Mouse (Mus musculus): ENCODE data around the gene Olfr331. TPM values are rescaled to one million over a fixed set of nuclear protein-coding genes. Genes with fewer than 3 reads are reported as not detected.

Olfr331 gene
- polyA plus RNA-seq, 1 experiment from 2014 or later: not detected

- no peak overlapping the region for H3K27ac ChIP-seq (ENCODE audit: low read depth, low read length)
- H3K9ac ChIP-seq (ENCODE audit: low read depth, low read length): no peak overlapping the region
- H3K4me1 ChIP-seq (ENCODE audit: control insufficient read depth, insufficient read depth, low read depth, low read length): no peaks in the 10 kb centered on the region
- 68% methylated on average over 4 of the region's 4 CpGs for WGBS
- no peaks in the 10 kb centered on the region for H3K9me3 ChIP-seq (ENCODE audit: control insufficient read depth, low read length)
- H3K4me3 ChIP-seq (ENCODE audit: low read length): no peak overlapping the region
- no peak for ATAC-seq
- no peak overlapping the region for H3K4me2 ChIP-seq (ENCODE audit: low read length)
- no peaks in the 10 kb centered on the region for H3K27me3 ChIP-seq (replicated peaks; ENCODE audit: control insufficient read depth, insufficient read depth, low read length)
- no peaks in the 10 kb centered on the region for H3K36me3 ChIP-seq (ENCODE audit: control insufficient read depth, insufficient read depth, low read length)
These were observed 48.8 kb downstream of the Olfr331 start for GRCm38 (mm10) chr11:58453592-58453991.

GRCm38 (mm10) chr11:58452759-58453158 lies 49.6 kb downstream of the Olfr331 start, which contains the start of gene Lypd9:
Gene Lypd9, minus strand, starts transcription at chr11:58452923.
- Histone ChIP-seq H3K27me3 (replicated peaks; ENCODE audit: control insufficient read depth, insufficient read depth, low read length) (no peaks in the 10 kb centered on the region), H3K36me3 (ENCODE audit: control insufficient read depth, insufficient read depth, low read length) (no peaks in the 10 kb centered on the region), H3K4me2 (ENCODE audit: low read length) (no peak within 1 kb of the TSS), H3K4me1 (ENCODE audit: control insufficient read depth, insufficient read depth, low read depth, low read length) (no peaks in the 10 kb centered on the region), H3K9me3 (ENCODE audit: control insufficient read depth, low read length) (no peaks in the 10 kb centered on the region), H3K4me3 (ENCODE audit: low read length) (no peak within 1 kb of the TSS), H3K27ac (ENCODE audit: low read depth, low read length) (no peak within 1 kb of the TSS), H3K9ac (ENCODE audit: low read depth, low read length) (no peak within 1 kb of the TSS)
- no peak for ATAC-seq
- 94% methylated on average over 9 of the region's 9 CpGs for WGBS

Other genes starting within 250 kb of the Olfr331 start
- 0.11 TPM in 1 of 2 replicates, not detected in the other for gene 4930438A08Rik, start 227.8 kb downstream of the Olfr331 start, polyA plus RNA-seq (2015; fragmentation: Nextera tagmentation; extraction: Ambion mirVana)
- 29.2 and 30.1 TPM in 2 replicates for gene Zfp692, start 195.5 kb downstream of the Olfr331 start, polyA plus RNA-seq (2015; fragmentation: Nextera tagmentation; extraction: Ambion mirVana)
- 38.2 and 38.6 TPM in 2 replicates for gene Zfp672, start 172.2 kb downstream of the Olfr331 start, polyA plus RNA-seq (2015; fragmentation: Nextera tagmentation; extraction: Ambion mirVana)
- 48.0 and 50.6 TPM in 2 replicates for gene Sh3bp5l, start 171.8 kb downstream of the Olfr331 start, polyA plus RNA-seq (2015; fragmentation: Nextera tagmentation; extraction: Ambion mirVana)
- gene Lypd8, start 123.5 kb downstream of the Olfr331 start, polyA plus RNA-seq (2015; fragmentation: Nextera tagmentation; extraction: Ambion mirVana): not detected in 2 replicates
- not detected in 2 replicates for gene 1810065E05Rik, start 81.5 kb downstream of the Olfr331 start, polyA plus RNA-seq (2015; fragmentation: Nextera tagmentation; extraction: Ambion mirVana)
- gene Gm12253, start 70.0 kb downstream of the Olfr331 start, polyA plus RNA-seq (2015; fragmentation: Nextera tagmentation; extraction: Ambion mirVana): not detected in 2 replicates
- not detected in 2 replicates for gene Lypd9, start 49.6 kb downstream of the Olfr331 start, polyA plus RNA-seq (2015; fragmentation: Nextera tagmentation; extraction: Ambion mirVana)
- not detected in 2 replicates for gene Olfr30, start 40.3 kb downstream of the Olfr331 start, polyA plus RNA-seq (2015; fragmentation: Nextera tagmentation; extraction: Ambion mirVana)
- not detected in 2 replicates for gene Olfr332, start 10.0 kb downstream of the Olfr331 start, polyA plus RNA-seq (2015; fragmentation: Nextera tagmentation; extraction: Ambion mirVana)
- gene Olfr330, start 32.3 kb upstream of the Olfr331 start, polyA plus RNA-seq (2015; fragmentation: Nextera tagmentation; extraction: Ambion mirVana): not detected in 2 replicates
- gene Olfr329-ps, start 43.9 kb upstream of the Olfr331 start, polyA plus RNA-seq (2015; fragmentation: Nextera tagmentation; extraction: Ambion mirVana): not detected in 2 replicates
- gene Olfr328, start 53.1 kb upstream of the Olfr331 start, polyA plus RNA-seq (2015; fragmentation: Nextera tagmentation; extraction: Ambion mirVana): 0.07 TPM in 1 of 2 replicates, not detected in the other
- gene Olfr224, start 68.0 kb upstream of the Olfr331 start, polyA plus RNA-seq (2015; fragmentation: Nextera tagmentation; extraction: Ambion mirVana): 0.15 and 0.17 TPM in 2 replicates
- gene Olfr325, start 75.2 kb upstream of the Olfr331 start, polyA plus RNA-seq (2015; fragmentation: Nextera tagmentation; extraction: Ambion mirVana): not detected in 2 replicates
- 0.08 and 0.30 TPM in 2 replicates for gene Olfr324, start 92.5 kb upstream of the Olfr331 start, polyA plus RNA-seq (2015; fragmentation: Nextera tagmentation; extraction: Ambion mirVana)
- gene 2210407C18Rik, start 113.5 kb upstream of the Olfr331 start, polyA plus RNA-seq (2015; fragmentation: Nextera tagmentation; extraction: Ambion mirVana): not detected in 2 replicates
- not detected in 2 replicates for gene Olfr323, start 127.9 kb upstream of the Olfr331 start, polyA plus RNA-seq (2015; fragmentation: Nextera tagmentation; extraction: Ambion mirVana)
- 0.20 and 0.25 TPM in 2 replicates for gene Trim58, start 137.9 kb upstream of the Olfr331 start, polyA plus RNA-seq (2015; fragmentation: Nextera tagmentation; extraction: Ambion mirVana)
- not detected in 2 replicates for gene Olfr322, start 156.2 kb upstream of the Olfr331 start, polyA plus RNA-seq (2015; fragmentation: Nextera tagmentation; extraction: Ambion mirVana)
- not detected in 2 replicates for gene Olfr320, start 178.5 kb upstream of the Olfr331 start, polyA plus RNA-seq (2015; fragmentation: Nextera tagmentation; extraction: Ambion mirVana)
- not detected in 2 replicates for gene Olfr319, start 196.6 kb upstream of the Olfr331 start, polyA plus RNA-seq (2015; fragmentation: Nextera tagmentation; extraction: Ambion mirVana)
- not detected in 2 replicates for gene Olfr318, start 221.4 kb upstream of the Olfr331 start, polyA plus RNA-seq (2015; fragmentation: Nextera tagmentation; extraction: Ambion mirVana)
- 0.26 and 0.27 TPM in 2 replicates for gene Olfr317, start 236.6 kb upstream of the Olfr331 start, polyA plus RNA-seq (2015; fragmentation: Nextera tagmentation; extraction: Ambion mirVana)